Mouse (Mus musculus): ENCODE measurements at regions not wholly inside any gene's neighbourhood (a gene's known extent, or its start where the extent isn't known, plus 50 kb on each side); places are given as distances from the start of the nearest gene placed in this dataset.

- WGBS (ENCODE audit: missing documents): 95% methylated on average over 5 of the region's 5 CpGs
- Histone ChIP-seq H3K4me3 (ENCODE audit: inconsistent target) (no peak overlapping the region), H3K27ac (no peak overlapping the region), H3K36me3 (ENCODE audit: inconsistent target) (no peaks in the 10 kb centered on the region), H3K79me2 (ENCODE audit: inconsistent target) (no peaks in the 10 kb centered on the region)
Measured at GRCm38 (mm10) chr6:143474396-143474795, 307.4 kb downstream of the Etnk1 start.

- Histone ChIP-seq H3K79me2 (ENCODE audit: inconsistent target) (no peaks in the 10 kb centered on the region), H3K27ac (no peak overlapping the region), H3K36me3 (ENCODE audit: inconsistent target) (no peaks in the 10 kb centered on the region), H3K4me3 (ENCODE audit: inconsistent target) (no peak overlapping the region)
- 89% methylated on average over 7 of the region's 7 CpGs for WGBS (ENCODE audit: missing documents)
Measured at GRCm38 (mm10) chr6:143475296-143475695, 308.3 kb downstream of the Etnk1 start.

DNA sequence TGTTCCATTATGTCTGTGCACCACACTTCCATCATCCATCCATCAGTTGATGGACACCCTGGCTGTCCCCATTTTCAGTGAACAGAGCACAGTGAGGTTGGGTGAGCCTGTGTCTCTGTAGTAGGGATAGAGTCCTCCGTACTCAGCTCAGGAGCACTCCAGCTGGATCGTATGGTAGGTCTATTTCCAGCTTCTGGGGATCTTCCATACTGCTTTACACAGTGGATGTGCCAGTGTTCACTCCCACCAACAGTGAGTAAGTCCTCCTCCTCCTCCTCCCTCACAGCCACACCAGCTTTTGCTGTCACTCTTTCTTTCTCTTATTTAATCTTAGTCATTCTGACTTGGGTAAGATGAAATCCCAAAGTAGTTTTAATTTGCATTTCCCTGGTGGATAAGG lies 310.4 kb downstream of the Etnk1 start:
- H3K27ac ChIP-seq: no peak overlapping the region
- 95% methylated on average over 2 of the region's 2 CpGs for WGBS (ENCODE audit: missing documents)

GRCm38 (mm10) chr6:143479239-143479638 lies 312.2 kb downstream of the Etnk1 start:
- Histone ChIP-seq H3K36me3 (ENCODE audit: inconsistent target) (no peaks in the 10 kb centered on the region), H3K27ac (no peak overlapping the region), H3K79me2 (ENCODE audit: inconsistent target) (no peaks in the 10 kb centered on the region), H3K4me3 (ENCODE audit: inconsistent target) (no peak overlapping the region)
- 11% methylated on average over 7 of the region's 7 CpGs for WGBS (ENCODE audit: missing documents)

More for the DNA sequence above, 310.4 kb downstream of the Etnk1 start:
- Histone ChIP-seq H3K79me2 (ENCODE audit: inconsistent target) (no peaks in the 10 kb centered on the region), H3K36me3 (ENCODE audit: inconsistent target) (no peaks in the 10 kb centered on the region), H3K4me3 (ENCODE audit: inconsistent target) (no peak overlapping the region)

DNA sequence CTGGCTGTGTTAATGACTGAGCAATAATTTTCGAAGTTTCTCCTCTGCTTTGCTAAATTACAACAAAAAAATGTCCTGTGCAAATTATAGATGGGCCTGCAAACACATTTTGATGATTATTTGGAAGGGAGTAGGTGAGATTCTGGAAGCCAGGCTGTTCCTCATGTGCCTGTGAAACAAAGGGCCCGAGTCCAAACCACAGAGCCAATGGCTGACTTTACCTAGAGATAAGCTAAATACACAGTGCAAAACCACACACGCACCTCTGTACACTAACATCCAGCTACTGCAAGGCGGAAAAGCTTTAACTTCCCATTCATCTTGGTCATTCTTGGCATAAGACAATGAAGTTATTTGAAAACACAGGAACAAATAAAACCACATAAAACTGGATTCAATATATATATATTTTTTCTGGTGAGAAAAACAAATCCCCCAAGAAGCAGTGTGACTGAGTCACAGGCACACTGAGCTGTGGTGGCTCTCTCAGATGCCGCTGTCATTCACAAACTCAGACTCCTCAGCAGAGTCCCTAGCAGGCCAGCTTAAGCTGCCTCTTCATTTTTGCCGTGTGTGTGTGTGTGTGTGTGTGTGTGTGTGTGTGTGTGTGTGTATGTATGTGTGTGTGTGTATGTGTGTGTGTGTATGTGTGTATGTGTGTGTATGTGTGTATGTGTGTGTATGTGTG lies 312.8 kb downstream of the Etnk1 start:
- H3K4me3 ChIP-seq (ENCODE audit: inconsistent target): no peak overlapping the region
- no peaks in the 10 kb centered on the region for H3K79me2 ChIP-seq (ENCODE audit: inconsistent target)
- no peaks in the 10 kb centered on the region for H3K36me3 ChIP-seq (ENCODE audit: inconsistent target)
- WGBS (ENCODE audit: missing documents): 32% methylated on average over 6 of the region's 6 CpGs
- no peak overlapping the region for H3K27ac ChIP-seq

GRCm38 (mm10) chr6:143482272-143482671 lies 315.3 kb downstream of the Etnk1 start:
- H3K27ac ChIP-seq: no peak overlapping the region
- H3K36me3 ChIP-seq (ENCODE audit: inconsistent target): no peaks in the 10 kb centered on the region
- no peak overlapping the region for H3K4me3 ChIP-seq (ENCODE audit: inconsistent target)
- H3K79me2 ChIP-seq (ENCODE audit: inconsistent target): no peaks in the 10 kb centered on the region
- WGBS (ENCODE audit: missing documents): 92% methylated on average over 4 of the region's 4 CpGs

DNA sequence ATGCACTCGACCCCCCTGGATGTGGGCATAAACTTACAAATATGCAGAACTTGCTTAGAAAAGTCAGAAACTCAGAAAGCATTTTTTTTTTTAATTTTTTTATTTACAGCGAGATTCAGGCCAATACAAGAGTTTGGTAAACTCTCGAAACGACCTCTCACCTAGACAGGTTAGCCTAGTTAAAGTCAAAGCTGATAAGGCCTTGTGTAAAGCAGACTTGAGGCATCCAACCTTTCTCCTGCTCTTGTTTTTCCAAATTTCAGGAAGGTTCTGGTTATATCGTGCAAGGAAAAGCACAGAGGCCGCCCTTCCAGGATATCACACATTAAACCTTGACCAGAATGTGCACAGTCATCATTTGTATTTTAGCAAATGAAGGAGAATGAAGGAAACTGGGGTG lies 315.8 kb downstream of the Etnk1 start:
- whole genome bisulfite sequencing (ENCODE audit: missing documents): 94% methylated on average over 6 of the region's 6 CpGs
- no peak overlapping the region for H3K27ac ChIP-seq
- H3K79me2 ChIP-seq (ENCODE audit: inconsistent target): no peaks in the 10 kb centered on the region
- no peak overlapping the region for H3K4me3 ChIP-seq (ENCODE audit: inconsistent target)
- no peaks in the 10 kb centered on the region for H3K36me3 ChIP-seq (ENCODE audit: inconsistent target)

DNA sequence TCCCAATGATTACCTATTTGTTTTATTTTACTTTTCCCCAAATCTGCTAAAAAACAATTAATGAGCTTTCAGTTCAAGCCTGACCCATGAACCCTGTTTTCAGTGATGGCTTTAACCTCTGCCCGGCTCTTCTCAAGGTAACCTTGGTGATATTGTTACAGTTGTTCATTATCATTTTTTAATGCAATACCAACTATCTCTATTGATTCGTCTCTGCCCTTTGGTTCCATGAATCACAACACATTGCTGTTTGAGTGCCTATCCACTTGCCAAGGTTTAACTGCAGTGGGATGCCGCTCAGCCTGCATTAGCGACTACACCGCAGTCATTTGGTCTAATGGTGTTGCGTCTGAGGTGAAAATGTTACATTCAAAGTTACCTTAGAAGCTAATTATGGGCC lies 317.9 kb downstream of the Etnk1 start:
- whole genome bisulfite sequencing (ENCODE audit: missing documents): 96% methylated on average over 6 of the region's 6 CpGs
- Histone ChIP-seq H3K79me2 (ENCODE audit: inconsistent target) (no peaks in the 10 kb centered on the region), H3K36me3 (ENCODE audit: inconsistent target) (no peaks in the 10 kb centered on the region), H3K4me3 (ENCODE audit: inconsistent target) (no peak overlapping the region), H3K27ac (no peak overlapping the region)

- Histone ChIP-seq H3K79me2 (ENCODE audit: inconsistent target) (no peaks in the 10 kb centered on the region), H3K27ac (no peak overlapping the region), H3K4me3 (ENCODE audit: inconsistent target) (no peak overlapping the region), H3K36me3 (ENCODE audit: inconsistent target) (no peaks in the 10 kb centered on the region)
- 84% methylated on average over 10 of the region's 10 CpGs for WGBS (ENCODE audit: missing documents)
Measured at GRCm38 (mm10) chr6:143487003-143487402, 320.0 kb downstream of the Etnk1 start.

GRCm38 (mm10) chr6:143490019-143490418 lies 323.0 kb downstream of the Etnk1 start:
- no peaks in the 10 kb centered on the region for H3K36me3 ChIP-seq (ENCODE audit: inconsistent target)
- no peak overlapping the region for H3K27ac ChIP-seq
- 96% methylated on average over 6 of the region's 6 CpGs for WGBS (ENCODE audit: missing documents)
- no peaks in the 10 kb centered on the region for H3K79me2 ChIP-seq (ENCODE audit: inconsistent target)
- no peak overlapping the region for H3K4me3 ChIP-seq (ENCODE audit: inconsistent target)

- no peak overlapping the region for H3K27ac ChIP-seq
- 91% methylated on average over 5 of the region's 5 CpGs for WGBS (ENCODE audit: missing documents)
- H3K36me3 ChIP-seq (ENCODE audit: inconsistent target): no peaks in the 10 kb centered on the region
- no peak overlapping the region for H3K4me3 ChIP-seq (ENCODE audit: inconsistent target)
- H3K79me2 ChIP-seq (ENCODE audit: inconsistent target): no peaks in the 10 kb centered on the region
Measured at GRCm38 (mm10) chr6:143491380-143491779, 324.4 kb downstream of the Etnk1 start.

DNA sequence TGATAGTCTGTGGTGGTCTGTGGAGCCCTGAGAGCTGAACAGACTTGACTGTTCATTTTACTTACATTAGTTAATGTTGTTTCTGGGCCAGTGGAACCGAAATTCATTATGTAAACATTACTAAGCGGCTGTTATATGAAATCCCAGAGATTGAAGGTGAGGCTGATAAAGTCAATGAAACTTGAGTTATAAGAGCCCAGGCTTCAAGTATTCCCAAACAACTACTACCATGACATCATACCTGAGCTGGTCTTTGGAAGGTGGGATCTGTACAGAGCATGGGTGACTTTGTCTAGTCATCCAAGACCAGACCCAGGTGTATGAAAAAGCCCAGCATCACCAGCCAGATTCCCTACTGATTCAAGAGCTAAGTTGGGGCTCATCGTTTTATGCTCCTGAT lies 326.5 kb downstream of the Etnk1 start:
- Histone ChIP-seq H3K36me3 (ENCODE audit: inconsistent target) (no peaks in the 10 kb centered on the region), H3K79me2 (ENCODE audit: inconsistent target) (no peaks in the 10 kb centered on the region), H3K4me3 (ENCODE audit: inconsistent target) (no peak overlapping the region), H3K27ac (no peak overlapping the region)
- 92% methylated on average over 3 of the region's 3 CpGs for WGBS (ENCODE audit: missing documents)

- no peaks in the 10 kb centered on the region for H3K79me2 ChIP-seq (ENCODE audit: inconsistent target)
- H3K27ac ChIP-seq: no peak overlapping the region
- 90% methylated on average over 11 of the region's 11 CpGs for WGBS (ENCODE audit: missing documents)
- no peak overlapping the region for H3K4me3 ChIP-seq (ENCODE audit: inconsistent target)
- H3K36me3 ChIP-seq (ENCODE audit: inconsistent target): no peaks in the 10 kb centered on the region
Measured at GRCm38 (mm10) chr6:143494341-143494740, 327.3 kb downstream of the Etnk1 start.

- Histone ChIP-seq H3K36me3 (ENCODE audit: inconsistent target) (no peaks in the 10 kb centered on the region), H3K27ac (no peak overlapping the region)
- 64% methylated on average over 7 of the region's 7 CpGs for WGBS (ENCODE audit: missing documents)
Measured at GRCm38 (mm10) chr6:143494886-143495285, 327.9 kb downstream of the Etnk1 start.

GRCm38 (mm10) chr6:143498764-143499163 lies 331.7 kb downstream of the Etnk1 start:
- Histone ChIP-seq H3K79me2 (ENCODE audit: inconsistent target) (no peaks in the 10 kb centered on the region), H3K27ac (no peak overlapping the region), H3K36me3 (ENCODE audit: inconsistent target) (no peaks in the 10 kb centered on the region), H3K4me3 (ENCODE audit: inconsistent target) (no peak overlapping the region)
- WGBS (ENCODE audit: missing documents): 98% methylated on average over 14 of the region's 14 CpGs

More at GRCm38 (mm10) chr6:143494886-143495285, 327.9 kb downstream of the Etnk1 start:
- Histone ChIP-seq H3K4me3 (ENCODE audit: inconsistent target) (no peak overlapping the region), H3K79me2 (ENCODE audit: inconsistent target) (no peaks in the 10 kb centered on the region)
